Comparison of ENCODE assay signal across 10 mouse cellular contexts in the genomic region with DNA sequence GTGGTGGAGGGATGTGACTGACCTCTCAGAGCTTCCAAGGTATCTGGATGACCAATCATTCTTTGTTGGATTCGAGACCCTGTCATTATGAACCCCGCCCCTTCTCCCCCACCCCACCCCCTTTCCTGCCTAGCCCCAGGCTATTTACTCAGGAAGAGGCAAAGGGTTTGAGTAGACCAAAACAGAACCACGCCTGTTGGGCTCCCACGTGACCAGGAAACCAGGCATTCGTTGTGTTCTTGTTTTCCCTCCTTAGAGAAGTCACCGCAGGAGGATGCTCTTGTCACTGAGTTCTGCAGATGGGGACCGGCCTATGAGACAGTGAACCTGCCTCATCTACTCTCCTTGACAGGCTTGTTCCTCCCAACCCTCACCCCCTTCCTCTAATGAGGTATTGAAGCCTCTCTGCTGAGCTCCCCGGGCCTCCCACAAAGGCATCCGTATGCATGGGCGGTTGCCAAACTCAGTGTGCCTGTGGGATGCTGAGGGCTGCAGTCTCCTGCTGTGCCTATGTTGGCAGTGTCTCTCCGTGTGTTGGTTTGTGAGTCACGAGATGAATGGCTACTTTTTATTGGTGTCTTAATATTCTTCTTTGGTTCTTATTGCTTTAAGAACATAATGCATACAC. TPM values are rescaled to one million over a fixed set of nuclear protein-coding genes. Genes with fewer than 3 reads are reported as not detected.
DNase-seq lines count a peak whose midpoint lies in the region; ATAC-seq and TF ChIP-seq lines count a peak whose summit lies in the region.
"Had no signal": no experiment of that assay in that cellular context is flagged by ENCODE, and none has a peak within 500 bp of the region (broad histone marks: within the 10 kb centered on the region; RNA-seq: fewer than 3 reads in every experiment).

No protein-coding gene starts in this region.

- no peak overlapping the region for H3K9ac ChIP-seq in midbrain, postnatal 0 days (replicated peaks; ENCODE audit: low read length, poor library complexity, severe bottlenecking)
- H3K9ac ChIP-seq: embryonic facial prominence, embryonic 15.5 days; lung, embryonic 15.5 days had no signal

- DNase-seq in cerebellum, postnatal 10 days: peak; percentile 41 to 63
- DNase-seq in cerebellum, adult 9-10 months: no peak
- peak; percentile 48 for DNase-seq in induced T-regulatory cell, adult 2 months (ENCODE audit: low read depth)
- peak; percentile 58 for DNase-seq in midbrain, postnatal 0 days (ENCODE audit: low spot score)
- no peak for DNase-seq in urinary bladder, postnatal 14 days (ENCODE audit: low spot score)
- no peak for DNase-seq in adrenal gland, postnatal 4 days (ENCODE audit: low spot score in 2 of 2)
- no peak for DNase-seq in adrenal gland, postnatal 36 days

- H3K9me3 ChIP-seq in midbrain, postnatal 0 days (ENCODE audit: low read length): no peaks in the 10 kb centered on the region
- H3K9me3 ChIP-seq: embryonic facial prominence, embryonic 15.5 days; lung, embryonic 15.5 days had no signal

- no peaks in the 10 kb centered on the region for H3K27me3 ChIP-seq in midbrain, postnatal 0 days (ENCODE audit: insufficient read depth, low read length)
- H3K27me3 ChIP-seq: embryonic facial prominence, embryonic 15.5 days; lung, embryonic 15.5 days had no signal

- 0 out of 2 replicates have a peak, but pooled peaks have one; percentile 2 for TF ChIP-seq CTCF in midbrain, postnatal 0 days (IDR thresholded peaks at IDR 0.05)

- no peak overlapping the region for H3K4me3 ChIP-seq in midbrain, postnatal 0 days (ENCODE audit: low read depth, low read length)
- H3K4me3 ChIP-seq: embryonic facial prominence, embryonic 15.5 days; lung, embryonic 15.5 days had no signal

- 0 out of 2 replicates have a peak, but pooled peaks have one; percentile 32 for ATAC-seq in common myeloid progenitor, adult 5-6 weeks (replicated peaks; ENCODE audit: low read depth, poor library complexity, severe bottlenecking)
- ATAC-seq in midbrain, postnatal 0 days (ENCODE audit: low FRiP score): peak; percentile 32; the same call in 1 of the 2 replicates

- H3K36me3 ChIP-seq in midbrain, postnatal 0 days (ENCODE audit: insufficient read depth, low read length): no peaks in the 10 kb centered on the region
- H3K36me3 ChIP-seq: embryonic facial prominence, embryonic 15.5 days; lung, embryonic 15.5 days had no signal

- no peak overlapping the region for H3K27ac ChIP-seq in midbrain, postnatal 0 days (ENCODE audit: low read depth, low read length)
- H3K27ac ChIP-seq: embryonic facial prominence, embryonic 15.5 days; lung, embryonic 15.5 days had no signal

- whole genome bisulfite sequencing in midbrain, postnatal 0 days: 10% methylated on average over 12 of the region's 12 CpGs

- H3K4me2 ChIP-seq in midbrain, postnatal 0 days (ENCODE audit: low read depth, low read length, poor library complexity, severe bottlenecking): no peak overlapping the region
- H3K4me2 ChIP-seq: embryonic facial prominence, embryonic 15.5 days; lung, embryonic 15.5 days had no signal

- H3K4me1 ChIP-seq in midbrain, postnatal 0 days (ENCODE audit: insufficient read depth, low read length): peaks cover under 1% of the 10 kb centered on the region; the same call in 1 of the 2 replicates

RNA-seq across cellular contexts. Expression of a gene that starts 28.5 kb away (rescaled TPM):
- 260 and 278 TPM in 2 replicates for total RNA-seq in common myeloid progenitor, adult 5-6 weeks (2017)
- total RNA-seq in midbrain, postnatal 0 days (2014; rRNA removed): 16.3 and 23.0 TPM in 2 replicates
- 19.0 and 20.0 TPM in 2 replicates for polyA plus RNA-seq in midbrain, postnatal 0 days (2015; fragmentation: Nextera tagmentation; extraction: Ambion mirVana)
- 10 to 100 TPM; 49.0 to 49.5 TPM for total RNA-seq in adrenal gland, postnatal 4 days (2021)
- 10 to 100 TPM; 12.3 to 14.5 TPM for total RNA-seq in adrenal gland, postnatal 36 days (2021)

RNA-seq across cellular contexts. Expression of a gene that starts 35.0 kb away (rescaled TPM):
- 27.0 and 29.1 TPM in 2 replicates for total RNA-seq in common myeloid progenitor, adult 5-6 weeks (2017)
- total RNA-seq in midbrain, postnatal 0 days (2014; rRNA removed): 15.2 and 15.7 TPM in 2 replicates
- 16.7 and 19.4 TPM in 2 replicates for polyA plus RNA-seq in midbrain, postnatal 0 days (2015; fragmentation: Nextera tagmentation; extraction: Ambion mirVana)
- 10 to 100 TPM; 23.4 to 32.4 TPM for total RNA-seq in adrenal gland, postnatal 4 days (2021)
- 10 to 100 TPM; 20.9 to 24.8 TPM for total RNA-seq in adrenal gland, postnatal 36 days (2021)

RNA-seq across cellular contexts. Expression of a gene that starts 47.3 kb away (rescaled TPM):
- not detected in 2 replicates for total RNA-seq in common myeloid progenitor, adult 5-6 weeks (2017)
- 110 and 119 TPM in 2 replicates for total RNA-seq in midbrain, postnatal 0 days (2014; rRNA removed)
- 9.1 and 10.4 TPM in 2 replicates for polyA plus RNA-seq in midbrain, postnatal 0 days (2015; fragmentation: Nextera tagmentation; extraction: Ambion mirVana)
- 1 to 10 TPM; 3.1 to 4.0 TPM for total RNA-seq in adrenal gland, postnatal 4 days (2021)
- 1 to 10 TPM; 1.0 to 1.2 TPM for total RNA-seq in adrenal gland, postnatal 36 days (2021)

Comparison
In these comparisons a context has a peak if more than half of its experiments do, and no peak if none do; other contexts are left out.
1. DNase-seq: peak in cerebellum, postnatal 10 days (2 of 2), induced T-regulatory cell, adult 2 months (single experiment) and midbrain, postnatal 0 days (single experiment); none in cerebellum, adult 9-10 months (single experiment), urinary bladder, postnatal 14 days (single experiment), adrenal gland, postnatal 4 days (0 of 2) and adrenal gland, postnatal 36 days (0 of 2).
2. RNA of a gene that starts 47.3 kb away (total RNA-seq): 110 to 119 TPM in midbrain, postnatal 0 days; 3.1 to 4.0 TPM in adrenal gland, postnatal 4 days, 1.0 to 1.2 TPM in adrenal gland, postnatal 36 days and not detected in common myeloid progenitor, adult 5-6 weeks; every median in the first group is over 10 times any median in the second.